Mouse (Mus musculus): ENCODE data around the gene Stxbp4.

- TF ChIP-seq POLR2A (IDR thresholded peaks at IDR 0.05; ENCODE audit: insufficient read depth, low read depth, low read length) = no peak
- no peak for TF ChIP-seq CTCF (IDR thresholded peaks at IDR 0.05)
- TF ChIP-seq EP300 (IDR thresholded peaks at IDR 0.05; ENCODE audit: insufficient read depth, low read depth, low read length) = no peak
These were observed 39.1 kb upstream of the Stxbp4 start for GRCm38 (mm10) chr11:90677027-90677426.
